In the genomic region with DNA sequence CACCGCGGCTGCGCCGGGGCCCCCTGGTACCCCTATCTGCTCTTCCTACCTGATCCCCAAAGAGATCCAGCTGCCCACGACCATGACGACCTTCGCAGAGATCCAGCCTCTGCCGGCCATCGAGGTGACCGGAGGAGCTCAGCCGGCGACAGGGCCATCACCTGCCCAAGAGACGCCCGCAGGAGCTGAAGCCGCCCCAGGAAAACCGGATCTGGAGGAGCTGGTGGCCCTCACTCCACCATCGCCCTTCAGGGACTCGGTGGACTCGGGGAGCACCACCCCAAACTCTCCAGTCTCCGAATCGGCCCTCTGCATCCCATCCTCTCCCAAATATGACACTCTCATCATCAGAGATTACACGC, we compare ENCODE assay signal across 9 mouse cellular contexts.
DNase-seq lines count a peak whose midpoint lies in the region; ATAC-seq and TF ChIP-seq lines count a peak whose summit lies in the region.
"Had no signal": no experiment of that assay in that cellular context is flagged by ENCODE, and none has a peak within 500 bp of the region (broad histone marks: within the 10 kb centered on the region; RNA-seq: fewer than 3 reads in every experiment).

No protein-coding gene starts in this region.

- H3K36me3 ChIP-seq in kidney, postnatal 0 days (ENCODE audit: insufficient read depth, low read length) = no peaks in the 10 kb centered on the region
- no peaks in the 10 kb centered on the region for H3K36me3 ChIP-seq in intestine, embryonic 15.5 days
- no peaks in the 10 kb centered on the region for H3K36me3 ChIP-seq in midbrain, postnatal 0 days (ENCODE audit: insufficient read depth, low read length)

- no peak for DNase-seq in kidney, postnatal 0 days (ENCODE audit: low spot score)
- no peak for DNase-seq in kidney, adult 11 months
- no peak for DNase-seq in midbrain, postnatal 0 days (ENCODE audit: low spot score)
- no peak for DNase-seq in left cerebral cortex, adult 18-20 months (ENCODE audit: low spot score in 2 of 2)
- DNase-seq in T-cell, adult 2 months (ENCODE audit: low spot score) = no peak
- no peak for DNase-seq in adrenal gland, postnatal 25 days

- no peaks in the 10 kb centered on the region for H3K9me3 ChIP-seq in kidney, postnatal 0 days (replicated peaks; ENCODE audit: low read length)
- H3K9me3 ChIP-seq in intestine, embryonic 15.5 days = no peaks in the 10 kb centered on the region
- no peaks in the 10 kb centered on the region for H3K9me3 ChIP-seq in midbrain, postnatal 0 days (ENCODE audit: low read length)

- no peak overlapping the region for H3K27ac ChIP-seq in kidney, postnatal 0 days
- H3K27ac ChIP-seq in intestine, embryonic 15.5 days = no peak overlapping the region
- no peak overlapping the region for H3K27ac ChIP-seq in midbrain, postnatal 0 days (ENCODE audit: low read depth, low read length)
- H3K27ac ChIP-seq: macrophage had no signal

- H3K4me2 ChIP-seq in kidney, postnatal 0 days (ENCODE audit: low read length) = peak overlapping the region; percentile 52
- peak overlapping the region; percentile 80 for H3K4me2 ChIP-seq in intestine, embryonic 15.5 days (replicated peaks)
- H3K4me2 ChIP-seq in midbrain, postnatal 0 days (ENCODE audit: low read depth, low read length, poor library complexity, severe bottlenecking) = peak overlapping the region; percentile 46

- WGBS in kidney, postnatal 0 days = 26% methylated on average over 22 of the region's 22 CpGs
- WGBS in intestine, embryonic 15.5 days = 35% methylated on average over 22 of the region's 22 CpGs
- 32% methylated on average over 22 of the region's 22 CpGs for WGBS in midbrain, postnatal 0 days

- H3K9ac ChIP-seq in kidney, postnatal 0 days (ENCODE audit: low read depth, low read length) = no peak overlapping the region
- 0 out of 2 replicates have a peak overlapping the region, but pooled peaks have one; percentile 17 for H3K9ac ChIP-seq in intestine, embryonic 15.5 days
- H3K9ac ChIP-seq in midbrain, postnatal 0 days (replicated peaks; ENCODE audit: low read length, poor library complexity, severe bottlenecking) = peak overlapping the region; percentile 42; the same call in 1 of the 2 replicates

- H3K27me3 ChIP-seq in kidney, postnatal 0 days (ENCODE audit: insufficient read depth, low read length) = peaks cover 13% of the 10 kb centered on the region; the same call in 1 of the 2 replicates
- H3K27me3 ChIP-seq in intestine, embryonic 15.5 days (replicated peaks) = peaks cover 15% of the 10 kb centered on the region
- no peaks in the 10 kb centered on the region for H3K27me3 ChIP-seq in midbrain, postnatal 0 days (ENCODE audit: insufficient read depth, low read length)

- H3K4me3 ChIP-seq in kidney, postnatal 0 days (replicated peaks; ENCODE audit: low read depth, low read length) = peak overlapping the region; percentile 17
- H3K4me3 ChIP-seq in intestine, embryonic 15.5 days (replicated peaks) = peak overlapping the region; percentile 34
- H3K4me3 ChIP-seq in midbrain, postnatal 0 days (ENCODE audit: low read depth, low read length) = peak overlapping the region; percentile 18

- H3K4me1 ChIP-seq in kidney, postnatal 0 days (replicated peaks; ENCODE audit: insufficient read depth, low read length) = 0 out of 2 replicates have a peak, but pooled peaks cover 6% of the 10 kb centered on the region
- H3K4me1 ChIP-seq in intestine, embryonic 15.5 days (replicated peaks) = peaks cover 8% of the 10 kb centered on the region
- peaks cover 5% of the 10 kb centered on the region; the same call in 1 of the 2 replicates for H3K4me1 ChIP-seq in midbrain, postnatal 0 days (ENCODE audit: insufficient read depth, low read length)

- no peak for TF ChIP-seq CTCF in kidney, postnatal 0 days (IDR thresholded peaks at IDR 0.05; ENCODE audit: low read depth)
- no peak for TF ChIP-seq CTCF in midbrain, postnatal 0 days (IDR thresholded peaks at IDR 0.05)

- no peak for ATAC-seq in kidney, postnatal 0 days (replicated peaks; ENCODE audit: low FRiP score, low read depth)
- ATAC-seq in erythroid progenitor cell, adult 5-6 weeks (replicated peaks; ENCODE audit: low FRiP score, poor library complexity, severe bottlenecking) = peak; percentile 46; the same call in 1 of the 2 replicates
- no peak for ATAC-seq in intestine, embryonic 15.5 days
- ATAC-seq in midbrain, postnatal 0 days (ENCODE audit: low FRiP score) = peak; percentile 15; the same call in 1 of the 2 replicates

Comparison
In these comparisons a context has a peak if more than half of its experiments do, and no peak if none do; other contexts are left out.
1. ATAC-seq: peak in erythroid progenitor cell, adult 5-6 weeks (single experiment) and midbrain, postnatal 0 days (single experiment); none in kidney, postnatal 0 days (single experiment) and intestine, embryonic 15.5 days (single experiment).
2. Peak in every context shown above with its lines, with median percentiles within 50 percentile points of each other: H3K4me2 ChIP-seq and H3K4me3 ChIP-seq.